Mouse (Mus musculus) liver, embryonic 14.5 days (tissue): ENCODE data around the gene Rab20.

Source experiments
- CTCF ChIP-seq: IDR thresholded peaks from 2 replicates; pipeline ENCODE4 v1.5.1; 2016; ENCODE audit warnings: antibody characterized with exemption, low read depth, control low read depth
- EP300 ChIP-seq: IDR thresholded peaks from 2 replicates; pipeline ENCODE4 v1.6.1; 2016; ENCODE audit warnings: antibody characterized with exemption, low read depth

DNA sequence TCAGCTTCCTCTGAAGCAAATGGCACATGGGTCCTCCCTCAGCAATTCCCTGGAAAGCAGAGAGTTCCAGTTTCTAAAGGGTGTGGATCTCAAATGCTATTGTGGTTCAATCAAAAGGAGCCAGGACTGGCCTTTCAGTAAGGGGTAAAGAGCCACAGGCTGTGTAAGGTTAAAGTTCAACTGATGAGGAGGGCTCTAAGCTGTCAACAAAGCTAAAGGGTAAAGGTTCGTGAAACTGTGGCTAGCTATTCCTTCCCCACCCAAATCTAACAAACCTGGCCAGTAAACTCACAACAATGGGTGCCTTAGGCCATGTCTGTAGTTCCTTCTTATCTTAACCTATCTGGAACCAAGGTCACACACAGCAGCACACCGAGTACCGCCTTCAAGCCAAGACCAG is 3.4 kb upstream of the Rab20 start:
- TF ChIP-seq EP300 (no peak), CTCF (no peak)
